Mouse (Mus musculus): Measurements from ENCODE around the gene Plpp3.
A peak's percentile ranks its signal among the peaks of the same experiment; 100 is the strongest.

The Plpp3 gene

GRCm38 (mm10) chr4:105188801-105189200 is 31.7 kb downstream of the Plpp3 start:
- no peak for DNase-seq (ENCODE audit: low spot score in 2 of 2)

GRCm38 (mm10) chr4:105190826-105191225 is 33.7 kb downstream of the Plpp3 start:
- no peak for DNase-seq (ENCODE audit: low spot score in 2 of 2)

DNA sequence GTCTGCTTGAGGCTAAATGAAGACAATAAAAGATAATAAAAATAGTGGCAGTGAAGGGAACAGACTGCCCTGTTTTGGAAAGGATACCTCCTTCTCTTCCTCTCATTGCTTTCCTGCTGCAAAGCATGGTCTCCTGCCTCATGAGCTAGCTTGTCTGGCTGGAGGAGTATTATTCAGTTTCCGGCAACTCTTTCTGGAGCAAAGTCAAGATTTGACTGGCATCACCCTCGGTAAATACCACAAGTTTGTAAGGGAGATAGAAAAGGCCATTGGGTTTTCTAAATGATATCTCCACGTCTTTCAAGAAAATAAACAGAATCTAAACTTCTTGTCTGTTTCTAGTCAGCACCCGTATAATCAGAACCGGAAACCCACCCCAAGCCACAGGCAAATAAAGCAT is 34.4 kb downstream of the Plpp3 start:
- DNase-seq (ENCODE audit: low spot score in 2 of 2): no peak

- no peak for DNase-seq (ENCODE audit: low spot score in 2 of 2)
Observed at GRCm38 (mm10) chr4:105192665-105193064, 35.5 kb downstream of the Plpp3 start.

DNA sequence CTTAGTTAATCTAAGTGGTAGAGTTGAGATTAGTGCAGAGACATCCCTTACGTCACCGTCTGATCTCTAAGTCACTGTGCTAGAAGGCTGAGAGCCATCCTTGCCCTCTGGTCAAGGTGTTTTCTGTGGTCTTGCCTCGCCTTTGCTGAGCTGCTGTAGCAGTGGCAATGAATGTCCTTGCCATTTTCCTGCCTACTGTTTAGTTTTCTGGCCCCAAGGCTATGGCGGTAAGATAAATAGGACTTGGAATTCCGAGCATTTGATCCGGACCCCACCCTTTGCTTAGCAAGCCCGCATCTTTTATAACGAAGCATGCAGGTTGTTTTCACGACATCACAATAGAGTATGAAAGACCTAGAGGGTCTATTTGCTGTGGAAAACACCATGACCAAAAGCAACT is 38.1 kb downstream of the Plpp3 start:
- no peak for DNase-seq (ENCODE audit: low spot score in 2 of 2)

DNA sequence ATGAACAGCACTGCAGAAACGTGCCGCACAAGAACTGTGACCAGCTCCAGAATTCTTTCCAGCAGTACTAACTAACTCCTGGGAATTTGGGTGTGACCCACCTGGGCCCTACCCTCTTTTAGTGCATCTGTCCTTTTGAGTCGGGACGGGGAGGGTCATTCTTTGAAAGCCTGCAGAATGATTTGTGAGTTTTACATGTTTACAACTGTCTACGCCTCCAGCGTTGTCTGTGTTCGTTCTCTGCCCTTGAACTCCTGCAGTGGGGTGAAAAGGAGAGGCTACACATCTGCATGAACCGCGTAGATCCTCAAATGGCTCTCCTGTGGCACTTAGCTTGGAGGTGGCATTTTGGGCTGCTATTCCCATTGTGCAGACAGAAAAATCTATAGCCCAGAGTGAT is 39.0 kb downstream of the Plpp3 start:
- no peak for DNase-seq (ENCODE audit: low spot score in 2 of 2)

DNA sequence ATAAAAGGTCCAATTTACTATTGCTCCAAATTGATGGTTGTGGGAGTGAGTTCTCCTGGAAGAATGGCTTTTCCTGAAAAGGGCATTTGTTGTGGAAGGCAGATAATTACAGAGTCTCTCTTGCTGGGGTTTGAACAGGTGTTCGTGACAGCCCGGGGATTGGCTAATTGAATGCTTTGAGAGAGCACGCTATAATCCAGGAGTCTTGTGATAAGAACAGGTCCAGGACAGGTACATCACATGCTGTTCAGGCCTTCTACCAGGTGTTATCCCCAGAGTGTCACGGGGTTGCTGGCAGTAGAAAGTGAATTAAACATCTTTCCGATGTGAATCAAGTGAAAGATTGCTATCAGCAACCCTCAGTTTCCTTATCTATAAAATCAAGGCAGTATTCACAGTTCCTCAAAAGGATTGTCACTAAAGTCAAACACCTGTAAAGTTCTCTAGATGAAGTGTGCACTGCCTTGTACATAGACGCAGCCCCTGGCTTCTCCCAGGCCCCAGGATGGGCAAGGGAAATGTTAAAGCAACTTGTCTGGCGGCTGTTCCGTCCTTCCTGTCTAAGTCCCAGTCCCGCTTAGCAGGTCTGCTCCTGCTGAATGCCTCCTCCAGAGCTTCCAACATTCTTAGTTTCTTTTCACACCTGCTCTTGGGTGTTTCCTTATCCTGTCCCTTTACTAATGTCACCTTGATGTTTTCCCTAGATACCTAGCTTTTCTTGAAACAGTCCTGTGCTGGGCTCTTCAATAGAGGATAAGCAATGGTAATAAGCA is 40.0 kb downstream of the Plpp3 start:
- DNase-seq (ENCODE audit: low spot score in 2 of 2): no peak

GRCm38 (mm10) chr4:105198696-105199095 is 41.5 kb downstream of the Plpp3 start:
- DNase-seq (ENCODE audit: low spot score in 2 of 2): no peak

DNA sequence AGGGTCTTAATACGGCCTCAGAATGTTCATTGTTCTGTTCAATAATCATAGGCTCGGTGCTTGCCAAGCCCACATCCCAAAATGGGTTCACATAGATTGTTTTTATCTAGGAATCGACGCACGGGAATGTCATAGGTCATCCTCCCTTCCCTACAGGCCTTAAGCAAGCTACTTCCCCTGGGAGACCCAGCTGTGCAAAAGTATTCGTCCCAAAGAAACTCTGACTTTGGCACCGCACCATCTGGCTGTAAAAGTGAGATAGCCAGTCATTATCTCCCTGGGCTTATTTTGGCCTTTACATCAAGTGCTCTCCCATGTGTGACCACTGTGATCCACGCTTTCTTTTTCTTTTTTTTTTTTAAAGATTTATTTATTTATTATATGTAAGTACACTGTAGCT is 42.2 kb downstream of the Plpp3 start:
- DNase-seq (ENCODE audit: low spot score in 2 of 2): no peak

GRCm38 (mm10) chr4:105200624-105201524 is 43.7 kb downstream of the Plpp3 start:
- no peak for DNase-seq (ENCODE audit: low spot score in 2 of 2)

DNA sequence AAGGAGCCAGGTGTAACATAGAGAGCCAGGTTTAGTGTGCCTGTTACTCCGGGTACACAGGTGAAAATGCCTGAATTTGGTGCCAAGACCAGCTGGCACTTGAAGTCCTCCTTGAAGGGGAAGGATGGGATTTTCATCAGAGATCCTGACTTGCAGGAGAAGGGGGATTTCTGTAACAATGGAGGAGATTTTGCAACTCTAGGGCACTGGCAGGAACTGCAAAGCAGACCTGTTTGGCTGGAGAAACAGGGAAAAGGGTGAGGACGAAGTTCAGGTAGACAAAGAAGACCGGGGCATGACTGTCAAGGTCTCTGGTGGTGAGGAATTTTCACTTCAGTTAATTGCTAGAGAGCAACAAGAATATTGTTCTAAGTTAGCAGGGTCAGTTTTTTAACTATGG is 45.3 kb downstream of the Plpp3 start:
- DNase-seq (ENCODE audit: low spot score in 2 of 2): no peak

- peak; percentile 8 to 22 for DNase-seq (ENCODE audit: low spot score in 2 of 2)
Observed at GRCm38 (mm10) chr4:105203303-105203761, 46.2 kb downstream of the Plpp3 start.

GRCm38 (mm10) chr4:105204071-105204470 is 46.9 kb downstream of the Plpp3 start:
- no peak for DNase-seq (ENCODE audit: low spot score in 2 of 2)

GRCm38 (mm10) chr4:105205045-105205851 is 48.1 kb downstream of the Plpp3 start:
- DNase-seq (ENCODE audit: low spot score in 2 of 2): no peak

- no peak for DNase-seq (ENCODE audit: low spot score in 2 of 2)
Observed at GRCm38 (mm10) chr4:105206102-105206501, 49.0 kb downstream of the Plpp3 start.

GRCm38 (mm10) chr4:105206995-105207394 is 49.8 kb downstream of the Plpp3 start:
- DNase-seq (ENCODE audit: low spot score in 2 of 2): no peak

GRCm38 (mm10) chr4:105207641-105208040 is 50.5 kb downstream of the Plpp3 start:
- DNase-seq (ENCODE audit: low spot score in 2 of 2): no peak

DNA sequence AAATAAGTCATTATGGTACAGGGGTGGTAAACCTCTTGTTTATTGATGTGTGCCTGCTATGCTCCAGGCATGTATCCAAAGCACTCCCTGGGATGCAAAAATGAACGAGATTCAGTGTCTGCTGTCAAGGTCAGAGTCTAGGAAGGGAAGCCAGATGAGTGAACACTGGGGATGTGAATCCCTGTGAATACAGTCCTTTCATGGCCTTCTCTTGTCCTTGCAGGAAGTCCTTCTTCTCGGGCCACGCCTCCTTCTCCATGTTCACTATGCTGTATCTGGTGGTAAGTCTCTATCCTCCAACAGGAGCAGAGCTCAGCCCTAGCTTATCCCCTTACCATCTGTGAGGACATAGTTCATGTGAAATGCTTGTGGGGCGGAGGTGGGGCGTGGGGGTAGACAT is 51.8 kb downstream of the Plpp3 start:
- no peak for DNase-seq (ENCODE audit: low spot score in 2 of 2)

DNA sequence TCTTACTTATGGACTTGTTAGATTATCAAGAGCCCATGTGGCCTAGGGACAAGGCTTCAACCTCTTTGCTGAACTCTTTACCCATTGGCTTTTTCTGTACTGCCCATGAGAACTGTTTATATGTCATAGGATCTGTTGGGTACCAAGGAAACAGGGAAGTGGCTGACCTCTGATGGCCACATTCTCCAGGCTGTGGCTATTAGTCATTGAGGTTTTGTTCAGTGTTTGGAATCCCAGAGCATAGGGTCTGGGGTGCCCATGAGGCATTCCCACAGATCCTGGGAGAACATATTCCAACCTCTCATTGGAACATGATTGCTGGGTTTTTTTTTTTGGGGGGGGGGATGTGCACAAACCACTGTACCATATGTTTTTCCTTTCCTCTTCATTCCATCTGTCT is 56.2 kb downstream of the Plpp3 start:
- no peak for DNase-seq (ENCODE audit: low spot score in 2 of 2)

DNA sequence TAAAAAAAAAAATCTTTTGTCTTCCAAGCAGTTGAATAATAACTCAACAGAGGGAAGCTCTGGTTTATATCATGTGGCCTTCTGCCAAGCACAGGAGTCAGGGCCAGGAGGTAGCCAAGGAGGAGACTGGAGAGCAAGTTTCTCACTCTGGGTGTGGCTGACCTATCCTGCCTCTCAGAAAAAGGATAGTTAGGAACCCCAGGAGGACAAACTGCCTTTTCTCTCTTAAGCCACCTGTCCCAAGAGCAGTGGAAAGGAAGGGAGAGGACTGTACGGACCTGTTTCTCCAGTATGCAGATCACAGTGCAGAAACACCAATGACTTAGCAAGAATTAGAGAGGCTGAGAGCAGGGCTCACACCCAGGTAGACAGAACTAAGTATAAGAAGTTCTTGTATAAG is 57.3 kb downstream of the Plpp3 start:
- DNase-seq (ENCODE audit: low spot score in 2 of 2): no peak

DNA sequence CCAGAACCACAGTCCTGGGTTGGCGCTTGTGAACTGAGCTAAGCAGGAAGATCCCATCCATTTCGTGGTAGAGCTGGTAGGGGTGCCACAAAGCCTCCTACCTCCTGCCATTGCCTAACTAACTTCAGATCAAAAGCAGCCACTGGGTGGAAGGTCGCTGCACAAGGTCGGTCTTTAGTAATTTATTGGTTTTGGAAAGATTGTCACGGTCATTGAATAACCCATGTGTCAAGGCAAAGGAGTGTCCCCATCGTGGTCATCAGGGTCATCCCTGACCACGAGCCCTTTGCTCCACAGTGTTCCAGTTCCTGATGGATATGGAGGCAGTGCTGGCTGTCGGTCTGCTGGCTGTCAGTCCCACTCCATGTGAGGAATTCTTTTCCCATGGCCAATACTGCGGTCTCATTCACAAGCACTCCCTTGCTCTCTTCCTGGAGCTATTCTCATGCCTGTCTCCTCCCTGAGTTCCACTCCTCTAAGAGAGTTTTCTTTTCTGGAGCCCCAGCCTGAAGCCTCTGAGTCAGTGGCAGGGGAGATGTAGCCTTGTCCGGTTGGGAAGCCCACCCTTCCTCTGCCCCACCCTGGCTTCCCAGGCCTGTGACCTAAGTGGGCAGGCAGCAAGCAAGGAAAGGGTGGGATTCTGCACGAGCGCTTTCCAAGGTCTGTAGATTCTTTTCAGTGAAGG is 58.7 kb downstream of the Plpp3 start:
- DNase-seq (ENCODE audit: low spot score in 2 of 2): no peak

Measured in right cerebral cortex, adult 2 months (tissue).